Mouse (Mus musculus): ENCODE data around the gene Iars. TPM values are rescaled to one million over a fixed set of nuclear protein-coding genes. Genes with fewer than 3 reads are reported as not detected.

Gene Iars
- polyA plus RNA-seq, 1 experiment from 2014 or later, result 38.1 TPM

- DNase-seq (ENCODE audit: low spot score) (no peak), ATAC-seq (replicated peaks; ENCODE audit: low FRiP score, low read depth) (no peak)
- 0 out of 2 replicates have a peak, but pooled peaks cover 5% of the 10 kb centered on the region for H3K4me1 ChIP-seq (replicated peaks; ENCODE audit: insufficient read depth, low read length)
- H3K27ac ChIP-seq, result no peak overlapping the region
- WGBS, result 78% methylated on average over 4 of the region's 4 CpGs
- H3K36me3 ChIP-seq (ENCODE audit: insufficient read depth, low read length), result peaks cover 12% of the 10 kb centered on the region; the same call in 1 of the 2 replicates
- H3K4me2 ChIP-seq (ENCODE audit: low read length), result no peak overlapping the region
- H3K9ac ChIP-seq (ENCODE audit: low read depth, low read length), result no peak overlapping the region
- no peaks in the 10 kb centered on the region for H3K9me3 ChIP-seq (replicated peaks; ENCODE audit: low read length)
- no peak overlapping the region for H3K4me3 ChIP-seq (replicated peaks; ENCODE audit: low read depth, low read length)
- H3K27me3 ChIP-seq (ENCODE audit: insufficient read depth, low read length), result no peaks in the 10 kb centered on the region
- TF ChIP-seq CTCF (IDR thresholded peaks at IDR 0.05; ENCODE audit: low read depth), result no peak
These were observed 2.4 kb downstream of the Iars start for GRCm38 (mm10) chr13:49684266-49684665.

GRCm38 (mm10) chr13:49691056-49691455, 9.2 kb downstream of the Iars start:
- Histone ChIP-seq H3K4me1 (replicated peaks; ENCODE audit: insufficient read depth, low read length) (no peaks in the 10 kb centered on the region), H3K27ac (no peak overlapping the region), H3K4me3 (replicated peaks; ENCODE audit: low read depth, low read length) (no peak overlapping the region), H3K27me3 (ENCODE audit: insufficient read depth, low read length) (no peaks in the 10 kb centered on the region), H3K9ac (ENCODE audit: low read depth, low read length) (no peak overlapping the region), H3K9me3 (replicated peaks; ENCODE audit: low read length) (no peaks in the 10 kb centered on the region), H3K4me2 (ENCODE audit: low read length) (no peak overlapping the region), H3K36me3 (ENCODE audit: insufficient read depth, low read length) (peaks cover 42% of the 10 kb centered on the region)
- no peak for TF ChIP-seq CTCF (IDR thresholded peaks at IDR 0.05; ENCODE audit: low read depth)
- ATAC-seq (replicated peaks; ENCODE audit: low FRiP score, low read depth), result no peak
- WGBS, result 97% methylated on average over 5 of the region's 5 CpGs
- DNase-seq (ENCODE audit: low spot score), result no peak

GRCm38 (mm10) chr13:49703216-49703779, 21.4 kb downstream of the Iars start:
- DNase-seq (ENCODE audit: low spot score) (no peak), ATAC-seq (replicated peaks; ENCODE audit: low FRiP score, low read depth) (no peak)
- peaks cover 61% of the 10 kb centered on the region for H3K36me3 ChIP-seq (ENCODE audit: insufficient read depth, low read length)
- H3K9ac ChIP-seq (ENCODE audit: low read depth, low read length), result no peak overlapping the region
- 94% methylated on average over 11 of the region's 11 CpGs for WGBS
- no peaks in the 10 kb centered on the region for H3K27me3 ChIP-seq (ENCODE audit: insufficient read depth, low read length)
- no peaks in the 10 kb centered on the region for H3K4me1 ChIP-seq (replicated peaks; ENCODE audit: insufficient read depth, low read length)
- no peak overlapping the region for H3K4me3 ChIP-seq (replicated peaks; ENCODE audit: low read depth, low read length)
- TF ChIP-seq CTCF (IDR thresholded peaks at IDR 0.05; ENCODE audit: low read depth), result no peak
- no peaks in the 10 kb centered on the region for H3K9me3 ChIP-seq (replicated peaks; ENCODE audit: low read length)
- H3K27ac ChIP-seq, result no peak overlapping the region
- no peak overlapping the region for H3K4me2 ChIP-seq (ENCODE audit: low read length)

GRCm38 (mm10) chr13:49706032-49706690, 24.3 kb downstream of the Iars start:
- H3K36me3 ChIP-seq (ENCODE audit: insufficient read depth, low read length), result peaks cover 63% of the 10 kb centered on the region
- H3K9me3 ChIP-seq (replicated peaks; ENCODE audit: low read length), result no peaks in the 10 kb centered on the region
- H3K4me1 ChIP-seq (replicated peaks; ENCODE audit: insufficient read depth, low read length), result no peaks in the 10 kb centered on the region
- 91% methylated on average over 3 of the region's 3 CpGs for WGBS
- DNase-seq (ENCODE audit: low spot score) (no peak), ATAC-seq (replicated peaks; ENCODE audit: low FRiP score, low read depth) (no peak)
- no peak overlapping the region for H3K27ac ChIP-seq
- TF ChIP-seq CTCF (IDR thresholded peaks at IDR 0.05; ENCODE audit: low read depth), result no peak
- no peak overlapping the region for H3K4me3 ChIP-seq (replicated peaks; ENCODE audit: low read depth, low read length)
- H3K9ac ChIP-seq (ENCODE audit: low read depth, low read length), result no peak overlapping the region
- no peak overlapping the region for H3K4me2 ChIP-seq (ENCODE audit: low read length)
- H3K27me3 ChIP-seq (ENCODE audit: insufficient read depth, low read length), result no peaks in the 10 kb centered on the region

GRCm38 (mm10) chr13:49708311-49708710, 26.4 kb downstream of the Iars start:
- Histone ChIP-seq H3K4me2 (ENCODE audit: low read length) (no peak overlapping the region), H3K4me1 (replicated peaks; ENCODE audit: insufficient read depth, low read length) (no peaks in the 10 kb centered on the region), H3K4me3 (replicated peaks; ENCODE audit: low read depth, low read length) (no peak overlapping the region), H3K9ac (ENCODE audit: low read depth, low read length) (no peak overlapping the region), H3K27me3 (ENCODE audit: insufficient read depth, low read length) (no peaks in the 10 kb centered on the region), H3K36me3 (ENCODE audit: insufficient read depth, low read length) (peaks cover 61% of the 10 kb centered on the region), H3K9me3 (replicated peaks; ENCODE audit: low read length) (no peaks in the 10 kb centered on the region), H3K27ac (no peak overlapping the region)
- TF ChIP-seq CTCF (IDR thresholded peaks at IDR 0.05; ENCODE audit: low read depth), result no peak
- ATAC-seq (replicated peaks; ENCODE audit: low FRiP score, low read depth), result no peak
- WGBS, result 86% methylated on average over 8 of the region's 8 CpGs
- no peak for DNase-seq (ENCODE audit: low spot score)

GRCm38 (mm10) chr13:49712047-49712721, 30.3 kb downstream of the Iars start:
- no peak for ATAC-seq (replicated peaks; ENCODE audit: low FRiP score, low read depth)

More at GRCm38 (mm10) chr13:49712047-49712721, 30.3 kb downstream of the Iars start:
- H3K9ac ChIP-seq (ENCODE audit: low read depth, low read length), result no peak overlapping the region
- 87% methylated on average over 12 of the region's 12 CpGs for WGBS
- no peak overlapping the region for H3K27ac ChIP-seq
- no peaks in the 10 kb centered on the region for H3K4me1 ChIP-seq (replicated peaks; ENCODE audit: insufficient read depth, low read length)
- TF ChIP-seq CTCF (IDR thresholded peaks at IDR 0.05; ENCODE audit: low read depth), result no peak
- no peak overlapping the region for H3K4me3 ChIP-seq (replicated peaks; ENCODE audit: low read depth, low read length)
- no peak for DNase-seq (ENCODE audit: low spot score)
- H3K36me3 ChIP-seq (ENCODE audit: insufficient read depth, low read length), result peaks cover 62% of the 10 kb centered on the region
- H3K9me3 ChIP-seq (replicated peaks; ENCODE audit: low read length), result no peaks in the 10 kb centered on the region
- no peaks in the 10 kb centered on the region for H3K27me3 ChIP-seq (ENCODE audit: insufficient read depth, low read length)
- no peak overlapping the region for H3K4me2 ChIP-seq (ENCODE audit: low read length)
